Mouse (Mus musculus) hindbrain, embryonic 14.5 days (tissue): ENCODE data around the gene Tex101. TPM values are rescaled to one million over a fixed set of nuclear protein-coding genes. Genes with fewer than 3 reads are reported as not detected.
A peak's percentile ranks its signal among the peaks of the same experiment; 100 is the strongest.

Source experiments
- ATAC-seq: fragments of 200-750 bp; cut with Nextera tagmentation; 2 replicates; pipeline ENCODE4 v1.8.0; 2017; ENCODE audit warnings: moderate number of reproducible peaks, mild to moderate bottlenecking, moderate TSS enrichment, moderate library complexity; ENCODE audit not compliant: low FRiP score
- DNase-seq: peaks from one replicate; pipeline ENCODE4 v3.0.0-alpha.2; 2015; ENCODE audit warnings: low spot score
- H3K27ac ChIP-seq: fragments of 300-500 bp; sonication (generic); 2 replicates; pipeline ENCODE4 v1.5.1; 2014; ENCODE audit warnings: mild to moderate bottlenecking, moderate library complexity
- H3K27me3 ChIP-seq: fragments of 300-500 bp; sonication (generic); 2 replicates; pipeline ENCODE4 v1.6.1; 2014; ENCODE audit warnings: mild to moderate bottlenecking, low read length, mixed read lengths; ENCODE audit not compliant: control insufficient read depth, insufficient read depth
- H3K36me3 ChIP-seq: fragments of 300-500 bp; sonication (generic); replicated peaks from 2 replicates; pipeline ENCODE4 v1.6.1; 2014; ENCODE audit not compliant: control insufficient read depth, insufficient read depth
- H3K4me1 ChIP-seq: fragments of 300-500 bp; sonication (generic); replicated peaks from 2 replicates; pipeline ENCODE4 v1.6.1; 2014; ENCODE audit warnings: antibody characterized with exemption, low read length, mixed read lengths; ENCODE audit not compliant: control insufficient read depth, insufficient read depth
- H3K4me2 ChIP-seq: fragments of 300-500 bp; sonication (generic); replicated peaks from 2 replicates; pipeline ENCODE4 v1.6.1; 2014; ENCODE audit warnings: mild to moderate bottlenecking, moderate library complexity
- H3K4me3 ChIP-seq: fragments of 300-500 bp; sonication (generic); replicated peaks from 2 replicates; pipeline ENCODE4 v1.5.1; 2014; ENCODE audit warnings: mild to moderate bottlenecking, low read length
- H3K9ac ChIP-seq: fragments of 300-500 bp; sonication (generic); 2 replicates; pipeline ENCODE4 v1.6.1; 2014
- H3K9me3 ChIP-seq: fragments of 300-500 bp; sonication (generic); 2 replicates; pipeline ENCODE4 v1.6.1; 2016; ENCODE audit warnings: low read length; ENCODE audit not compliant: control insufficient read depth
- WGBS: fragments of 180-500 bp; shearing (Covaris S2); extraction: QIAGEN DNeasy Blood & Tissue Kit; methylation state at CpG from one replicate; pipeline ENCODE4 v1.1.7; 2014; 5-methylcytosine and 5-hydroxymethylcytosine counted together
- polyA plus RNA-seq: library from polyadenylated mRNA; unstranded; fragments of >200 nt; fragmentation: Nextera tagmentation; extraction: Ambion mirVana; gene quantifications from 2 replicates; pipeline ENCODE4 v1.2.1, GENCODE M21; 2014

Tex101 gene
- polyA plus RNA-seq, 1 experiment from 2014 or later = not detected

- WGBS = 65% methylated on average over 13 of the region's 13 CpGs
- Histone ChIP-seq H3K27ac (no peak overlapping the region), H3K27me3 (peaks cover 62% of the 10 kb centered on the region), H3K9ac (no peak overlapping the region), H3K9me3 (no peaks in the 10 kb centered on the region), H3K36me3 (no peaks in the 10 kb centered on the region), H3K4me2 (no peak overlapping the region), H3K4me3 (no peak overlapping the region), H3K4me1 (peaks cover 9% of the 10 kb centered on the region; the same call in 1 of the 2 replicates)
- DNase-seq = no peak
- ATAC-seq = no peak
Measured at GRCm38 (mm10) chr7:24640450-24640849, 36.0 kb downstream of the Tex101 start.

GRCm38 (mm10) chr7:24638026-24638856, 38.2 kb downstream of the Tex101 start:
- DNase-seq (peak; percentile 31), ATAC-seq (no peak)
- Histone ChIP-seq H3K4me3 (peak overlapping the region; percentile 35), H3K27ac (no peak overlapping the region), H3K4me2 (peak overlapping the region; percentile 67), H3K27me3 (peaks cover 64% of the 10 kb centered on the region), H3K36me3 (no peaks in the 10 kb centered on the region), H3K9ac (0 out of 2 replicates have a peak overlapping the region, but pooled peaks have one; percentile 24), H3K9me3 (no peaks in the 10 kb centered on the region), H3K4me1 (peaks cover 9% of the 10 kb centered on the region; the same call in 1 of the 2 replicates)
- 3% methylated on average over 35 of the region's 35 CpGs for WGBS

GRCm38 (mm10) chr7:24637046-24637445, 39.4 kb downstream of the Tex101 start:
- 0 out of 2 replicates have a peak overlapping the region, but pooled peaks have one; percentile 12 for H3K4me3 ChIP-seq
- H3K36me3 ChIP-seq = no peaks in the 10 kb centered on the region
- under 1% methylated on average over 18 of the region's 18 CpGs for WGBS
- H3K9me3 ChIP-seq = no peaks in the 10 kb centered on the region
- no peak for DNase-seq
- peaks cover 64% of the 10 kb centered on the region for H3K27me3 ChIP-seq
- H3K9ac ChIP-seq = no peak overlapping the region
- no peak for ATAC-seq
- H3K27ac ChIP-seq = no peak overlapping the region
- H3K4me2 ChIP-seq = peak overlapping the region; percentile 34
- H3K4me1 ChIP-seq = peaks cover 9% of the 10 kb centered on the region; the same call in 1 of the 2 replicates

- no peak for DNase-seq
- H3K27me3 ChIP-seq = peaks cover 58% of the 10 kb centered on the region
- no peak within 1 kb of the TSS for H3K27ac ChIP-seq
- 0 out of 2 replicates have a peak within 1 kb of the TSS, but pooled peaks have one; percentile 12 for H3K4me3 ChIP-seq
- no peaks in the 10 kb centered on the region for H3K9me3 ChIP-seq
- no peak within 1 kb of the TSS for H3K9ac ChIP-seq
- WGBS = 15% methylated on average over 15 of the region's 15 CpGs
- H3K4me2 ChIP-seq = peak within 1 kb of the TSS; percentile 34
- no peaks in the 10 kb centered on the region for H3K36me3 ChIP-seq
- no peak for ATAC-seq
- peaks cover 9% of the 10 kb centered on the region; the same call in 1 of the 2 replicates for H3K4me1 ChIP-seq
Measured at GRCm38 (mm10) chr7:24636264-24636663, 40.2 kb downstream of the Tex101 start, which contains the start of gene Lypd3. Gene Lypd3, plus strand, starts transcription at chr7:24636550.

GRCm38 (mm10) chr7:24630116-24630880, 46.2 kb downstream of the Tex101 start:
- 66% methylated on average over 10 of the region's 10 CpGs for WGBS
- H3K4me2 ChIP-seq = no peak overlapping the region
- ATAC-seq = no peak

GRCm38 (mm10) chr7:24629672-24630071, 46.8 kb downstream of the Tex101 start:
- H3K9me3 ChIP-seq = no peaks in the 10 kb centered on the region
- ATAC-seq (no peak), DNase-seq (no peak)
- WGBS = 74% methylated on average over 4 of the region's 4 CpGs
- no peaks in the 10 kb centered on the region for H3K4me1 ChIP-seq
- no peak overlapping the region for H3K9ac ChIP-seq
- no peak overlapping the region for H3K4me3 ChIP-seq
- no peaks in the 10 kb centered on the region for H3K27me3 ChIP-seq
- H3K4me2 ChIP-seq = no peak overlapping the region
- H3K27ac ChIP-seq = no peak overlapping the region
- H3K36me3 ChIP-seq = no peaks in the 10 kb centered on the region

More at GRCm38 (mm10) chr7:24630116-24630880, 46.2 kb downstream of the Tex101 start:
- no peaks in the 10 kb centered on the region for H3K9me3 ChIP-seq
- H3K4me1 ChIP-seq = no peaks in the 10 kb centered on the region
- H3K27ac ChIP-seq = no peak overlapping the region
- H3K4me3 ChIP-seq = no peak overlapping the region
- H3K27me3 ChIP-seq = 0 out of 2 replicates have a peak, but pooled peaks cover under 1% of the 10 kb centered on the region
- H3K36me3 ChIP-seq = no peaks in the 10 kb centered on the region
- DNase-seq = no peak
- H3K9ac ChIP-seq = no peak overlapping the region

- Histone ChIP-seq H3K27me3 (no peaks in the 10 kb centered on the region), H3K4me2 (peak overlapping the region; percentile 42), H3K4me1 (no peaks in the 10 kb centered on the region), H3K4me3 (peak overlapping the region; percentile 13), H3K36me3 (no peaks in the 10 kb centered on the region), H3K9ac (peak overlapping the region; percentile 55), H3K27ac (no peak overlapping the region), H3K9me3 (no peaks in the 10 kb centered on the region)
- peak; percentile 76; the same call in 1 of the 2 replicates for ATAC-seq
- whole genome bisulfite sequencing = 10% methylated on average over 33 of the region's 33 CpGs
- DNase-seq = peak; percentile 62
Measured at GRCm38 (mm10) chr7:24628685-24629610, 47.5 kb downstream of the Tex101 start.

- ATAC-seq (no peak), DNase-seq (no peak)
- no peak overlapping the region for H3K4me3 ChIP-seq
- H3K36me3 ChIP-seq = no peaks in the 10 kb centered on the region
- no peaks in the 10 kb centered on the region for H3K27me3 ChIP-seq
- WGBS = 84% methylated on average over 6 of the region's 6 CpGs
- H3K9me3 ChIP-seq = no peaks in the 10 kb centered on the region
- H3K4me1 ChIP-seq = no peaks in the 10 kb centered on the region
- no peak overlapping the region for H3K9ac ChIP-seq
- H3K4me2 ChIP-seq = no peak overlapping the region
- no peak overlapping the region for H3K27ac ChIP-seq
Measured at GRCm38 (mm10) chr7:24622967-24623366, 53.5 kb downstream of the Tex101 start.
